Mouse (Mus musculus) embryonic facial prominence, embryonic 15.5 days (tissue): ENCODE data around the gene Cpsf3. TPM values are rescaled to one million over a fixed set of nuclear protein-coding genes. Genes with fewer than 3 reads are reported as not detected.

Experiments
- ATAC-seq: fragments of 200-750 bp; cut with Nextera tagmentation; 2 replicates; pipeline ENCODE4 v1.8.0; 2017; ENCODE audit warnings: low read depth, moderate TSS enrichment; ENCODE audit not compliant: insufficient number of reproducible peaks, low FRiP score, low TSS enrichment
- H3K27ac ChIP-seq: fragments of 300-500 bp; sonication (generic); replicated peaks from 2 replicates; pipeline ENCODE4 v1.5.1; 2015; ENCODE audit warnings: mild to moderate bottlenecking, inconsistent platforms
- H3K27me3 ChIP-seq: fragments of 300-500 bp; sonication (generic); 2 replicates; pipeline ENCODE4 v1.6.1; 2015; ENCODE audit warnings: inconsistent platforms
- H3K36me3 ChIP-seq: fragments of 300-500 bp; sonication (generic); 2 replicates; pipeline ENCODE4 v1.6.1; 2015; ENCODE audit warnings: mild to moderate bottlenecking, inconsistent platforms
- H3K4me1 ChIP-seq: fragments of 300-500 bp; sonication (generic); 2 replicates; pipeline ENCODE4 v1.6.1; 2015; ENCODE audit warnings: inconsistent platforms
- H3K4me2 ChIP-seq: fragments of 300-500 bp; sonication (generic); replicated peaks from 2 replicates; pipeline ENCODE4 v1.6.1; 2015; ENCODE audit warnings: mild to moderate bottlenecking, inconsistent platforms
- H3K4me3 ChIP-seq: fragments of 300-500 bp; sonication (generic); replicated peaks from 2 replicates; pipeline ENCODE4 v1.5.1; 2015; ENCODE audit warnings: mild to moderate bottlenecking, inconsistent platforms
- H3K9ac ChIP-seq: fragments of 300-500 bp; sonication (generic); 2 replicates; pipeline ENCODE4 v1.6.1; 2015; ENCODE audit warnings: inconsistent platforms
- H3K9me3 ChIP-seq: fragments of 300-500 bp; sonication (generic); replicated peaks from 2 replicates; pipeline ENCODE4 v1.6.1; 2016; ENCODE audit warnings: inconsistent platforms
- WGBS: fragments of 180-500 bp; shearing (Covaris S2); methylation state at CpG from one replicate; pipeline ENCODE4 v1.1.7; 2015; 5-methylcytosine and 5-hydroxymethylcytosine counted together
- polyA plus RNA-seq: library from polyadenylated mRNA; unstranded; fragments of >200 nt; fragmentation: Nextera tagmentation; extraction: Ambion mirVana; gene quantifications from 2 replicates; pipeline ENCODE4 v1.2.1, GENCODE M21; 2015

The Cpsf3 gene
- polyA plus RNA-seq, 1 experiment from 2014 or later, result 96.8 TPM

DNA sequence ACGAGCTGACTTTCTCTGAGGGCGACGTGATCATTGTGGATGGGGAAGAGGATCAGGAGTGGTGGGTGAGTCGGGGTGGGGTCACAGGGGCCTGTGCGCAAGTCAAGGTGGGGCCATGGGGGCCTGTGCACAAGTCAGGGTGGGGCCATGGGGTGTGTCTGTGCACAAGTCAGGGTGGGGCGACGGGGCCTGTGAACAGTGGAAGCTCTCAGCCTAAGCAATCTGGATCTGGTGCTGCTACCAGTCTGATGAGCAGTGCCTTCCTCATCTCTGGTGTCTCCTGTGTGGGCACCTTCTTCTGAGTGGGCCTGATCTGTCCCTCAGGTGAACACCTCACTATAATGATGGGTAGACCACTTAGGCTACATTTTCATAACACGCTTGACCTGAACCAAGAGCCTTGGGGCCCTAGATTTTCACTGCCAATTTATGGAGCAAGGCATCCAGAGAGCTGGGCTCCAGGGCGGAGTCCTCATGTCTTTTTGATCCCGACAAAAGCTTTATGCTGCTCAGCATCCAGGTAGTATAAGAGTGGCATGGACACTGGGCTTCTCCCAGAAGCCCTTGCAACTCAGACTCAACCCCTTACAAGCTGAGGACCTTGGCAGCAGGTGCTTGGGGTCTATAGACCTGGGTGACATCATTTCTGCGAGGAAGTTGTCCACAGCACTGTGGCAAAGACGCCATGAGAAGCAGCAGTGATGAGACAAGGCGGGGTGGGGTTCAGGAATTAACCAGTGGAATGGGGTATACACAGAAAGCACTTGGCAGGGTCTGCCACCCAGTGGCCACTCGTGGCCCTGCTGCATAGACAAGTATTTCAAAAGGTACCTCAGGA, 19.0 kb upstream of the Cpsf3 start:
- Histone ChIP-seq H3K9me3 (no peaks in the 10 kb centered on the region), H3K36me3 (peaks cover 48% of the 10 kb centered on the region), H3K4me2 (no peak overlapping the region), H3K4me3 (no peak overlapping the region), H3K27me3 (no peaks in the 10 kb centered on the region), H3K27ac (no peak overlapping the region), H3K4me1 (no peaks in the 10 kb centered on the region), H3K9ac (no peak overlapping the region)
- 76% methylated on average over 14 of the region's 14 CpGs for WGBS
- ATAC-seq, result peak; percentile 77

- H3K4me3 ChIP-seq, result no peak overlapping the region
- H3K27me3 ChIP-seq, result no peaks in the 10 kb centered on the region
- H3K9me3 ChIP-seq, result no peaks in the 10 kb centered on the region
- H3K9ac ChIP-seq, result no peak overlapping the region
- no peak for ATAC-seq
- H3K27ac ChIP-seq, result no peak overlapping the region
- no peak overlapping the region for H3K4me2 ChIP-seq
- peaks cover 54% of the 10 kb centered on the region for H3K36me3 ChIP-seq
- no peaks in the 10 kb centered on the region for H3K4me1 ChIP-seq
- 87% methylated on average over 2 of the region's 2 CpGs for WGBS
Observed at GRCm38 (mm10) chr12:21266784-21267098, 18.4 kb upstream of the Cpsf3 start.

- Histone ChIP-seq H3K9ac (no peak overlapping the region), H3K4me1 (no peaks in the 10 kb centered on the region), H3K4me2 (no peak overlapping the region), H3K27ac (no peak overlapping the region), H3K4me3 (no peak overlapping the region), H3K9me3 (no peaks in the 10 kb centered on the region), H3K27me3 (no peaks in the 10 kb centered on the region), H3K36me3 (peaks cover 58% of the 10 kb centered on the region)
- WGBS, result 85% methylated on average over 8 of the region's 8 CpGs
- ATAC-seq, result no peak
Observed at GRCm38 (mm10) chr12:21268083-21268616, 17.0 kb upstream of the Cpsf3 start.

DNA sequence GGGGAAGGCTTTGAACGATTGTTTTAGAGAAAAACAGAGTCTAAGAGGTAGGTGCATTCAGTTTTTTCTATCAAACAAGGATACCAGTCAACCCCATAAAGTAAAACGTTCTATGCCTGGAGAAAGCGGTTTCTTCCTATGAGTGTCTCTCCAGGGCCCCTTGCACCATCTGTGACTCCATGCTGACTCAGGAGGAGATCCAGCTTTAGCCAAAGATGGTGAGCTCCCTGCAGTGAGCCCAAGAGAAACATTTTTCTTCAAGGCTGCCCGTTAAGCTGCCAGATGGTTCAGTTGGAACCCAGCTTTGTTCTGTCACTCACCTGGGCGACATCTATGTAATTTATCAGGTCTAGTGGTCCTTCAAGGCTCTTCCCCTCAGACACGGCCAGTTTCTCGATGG, 10.7 kb upstream of the Cpsf3 start:
- no peak for ATAC-seq
- peaks cover 32% of the 10 kb centered on the region for H3K36me3 ChIP-seq
- no peaks in the 10 kb centered on the region for H3K9me3 ChIP-seq
- no peak overlapping the region for H3K9ac ChIP-seq
- H3K27me3 ChIP-seq, result no peaks in the 10 kb centered on the region
- no peak overlapping the region for H3K27ac ChIP-seq
- H3K4me2 ChIP-seq, result no peak overlapping the region
- no peak overlapping the region for H3K4me3 ChIP-seq
- 78% methylated on average over 7 of the region's 7 CpGs for WGBS
- no peaks in the 10 kb centered on the region for H3K4me1 ChIP-seq

DNA sequence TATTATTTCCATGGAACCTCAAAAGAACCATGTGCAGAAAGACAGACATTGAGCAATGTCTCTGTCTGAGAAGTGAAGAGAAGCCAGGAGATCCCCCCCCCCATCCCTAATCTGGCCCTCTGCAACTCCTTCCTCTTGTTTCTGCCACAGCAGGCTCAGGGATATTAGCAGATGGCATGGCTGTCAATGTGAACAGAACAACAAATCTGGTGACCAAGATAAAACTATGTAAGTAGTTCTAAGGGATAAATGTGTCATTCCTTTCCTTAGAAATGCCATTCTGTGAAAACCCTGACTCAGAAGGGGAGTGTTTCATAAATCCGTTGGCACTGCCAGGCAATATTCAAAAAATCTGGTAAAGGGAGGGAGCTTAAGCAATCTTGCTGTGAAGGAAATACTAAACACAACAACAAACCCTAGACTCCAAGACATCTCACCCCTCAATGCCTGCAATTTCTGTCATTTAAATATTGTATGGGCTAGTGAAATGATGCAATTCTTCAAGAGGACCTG, 7.8 kb upstream of the Cpsf3 start:
- Histone ChIP-seq H3K27me3 (no peaks in the 10 kb centered on the region), H3K9me3 (no peaks in the 10 kb centered on the region), H3K4me2 (no peak overlapping the region), H3K27ac (no peak overlapping the region), H3K36me3 (peaks cover 7% of the 10 kb centered on the region), H3K4me1 (no peaks in the 10 kb centered on the region), H3K4me3 (no peak overlapping the region), H3K9ac (no peak overlapping the region)
- no peak for ATAC-seq
- WGBS, result 80% methylated on average over 1 of the region's 1 CpGs

DNA sequence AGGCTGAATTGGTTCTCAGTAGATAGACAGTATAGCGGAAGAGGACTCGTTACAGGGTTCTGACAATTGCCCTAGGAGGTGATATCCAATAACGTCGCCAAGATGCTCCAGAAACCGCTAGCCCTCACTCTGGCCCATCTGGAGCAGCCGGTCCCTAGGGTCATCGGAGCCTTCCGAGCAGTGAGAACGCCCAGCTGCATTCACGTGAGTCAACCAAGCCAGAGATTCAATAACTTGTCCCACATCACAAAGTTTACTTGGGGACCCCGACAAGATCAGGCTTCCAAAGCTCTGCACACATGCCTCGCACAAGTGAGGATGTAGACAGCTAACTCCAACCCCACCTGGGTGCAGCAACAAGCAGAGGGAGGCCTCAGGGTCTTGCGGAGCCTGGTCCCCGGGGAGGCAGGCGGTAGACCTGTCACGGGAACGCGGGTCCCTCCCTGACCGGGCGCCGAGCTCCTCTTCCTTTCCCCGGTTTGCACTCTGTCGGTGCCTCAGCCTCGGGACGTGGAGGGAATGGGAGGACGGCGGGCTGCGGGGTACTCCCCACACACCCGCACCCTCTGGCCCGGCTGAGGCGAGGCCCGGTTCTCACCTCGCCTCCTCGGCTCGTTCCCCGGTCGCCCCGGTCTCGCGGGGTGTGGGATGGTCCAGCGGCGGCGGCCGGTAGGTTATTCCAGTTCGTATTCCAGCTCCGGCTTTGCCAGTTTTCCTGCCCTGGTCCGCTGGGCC, 484 bp downstream of the Cpsf3 start:
- WGBS, result under 1% methylated on average over 45 of the region's 47 CpGs
- peaks cover 21% of the 10 kb centered on the region for H3K4me1 ChIP-seq
- no peaks in the 10 kb centered on the region for H3K9me3 ChIP-seq
- H3K9ac ChIP-seq, result peak overlapping the region; percentile 72
- peak overlapping the region; percentile 89 for H3K4me3 ChIP-seq
- peak overlapping the region; percentile 84 for H3K4me2 ChIP-seq
- no peaks in the 10 kb centered on the region for H3K27me3 ChIP-seq
- ATAC-seq, result peak; percentile 82; the same call in 1 of the 2 replicates
- H3K36me3 ChIP-seq, result peaks cover under 1% of the 10 kb centered on the region; the same call in 1 of the 2 replicates
- H3K27ac ChIP-seq, result peak overlapping the region; percentile 85

DNA sequence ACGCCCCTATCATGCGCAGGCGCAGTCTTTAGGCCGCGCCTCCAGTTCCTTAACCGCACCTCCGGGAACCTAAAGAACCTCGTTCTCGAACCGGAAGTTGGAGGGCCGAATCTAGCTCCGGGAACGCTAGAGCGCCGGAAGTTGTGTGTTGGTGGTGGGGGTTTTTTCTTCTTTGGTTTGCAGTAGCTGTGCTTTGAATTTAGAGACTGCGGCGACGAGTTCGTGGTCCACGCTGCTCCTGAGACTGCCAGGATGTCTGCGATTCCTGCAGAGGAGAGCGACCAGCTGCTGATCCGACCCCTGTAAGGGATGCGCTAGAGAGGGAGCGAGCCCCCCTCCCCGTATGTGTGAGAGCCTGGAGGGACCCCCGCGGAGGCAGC, 1.0 kb downstream of the Cpsf3 start, which contains the start of gene Itgb1bp1:
Gene Itgb1bp1, minus strand, starts transcription at position 42 of the 380 bp plus-strand sequence.
- ATAC-seq, result peak; percentile 96
- Histone ChIP-seq H3K27ac (peak within 1 kb of the TSS; percentile 95), H3K4me1 (peaks cover 21% of the 10 kb centered on the region), H3K36me3 (peaks cover 6% of the 10 kb centered on the region), H3K9ac (peak within 1 kb of the TSS; percentile 90), H3K9me3 (no peaks in the 10 kb centered on the region), H3K27me3 (no peaks in the 10 kb centered on the region), H3K4me3 (peak within 1 kb of the TSS; percentile 89), H3K4me2 (peak within 1 kb of the TSS; percentile 84)
- 0% methylated on average over 28 of the region's 28 CpGs for WGBS

DNA sequence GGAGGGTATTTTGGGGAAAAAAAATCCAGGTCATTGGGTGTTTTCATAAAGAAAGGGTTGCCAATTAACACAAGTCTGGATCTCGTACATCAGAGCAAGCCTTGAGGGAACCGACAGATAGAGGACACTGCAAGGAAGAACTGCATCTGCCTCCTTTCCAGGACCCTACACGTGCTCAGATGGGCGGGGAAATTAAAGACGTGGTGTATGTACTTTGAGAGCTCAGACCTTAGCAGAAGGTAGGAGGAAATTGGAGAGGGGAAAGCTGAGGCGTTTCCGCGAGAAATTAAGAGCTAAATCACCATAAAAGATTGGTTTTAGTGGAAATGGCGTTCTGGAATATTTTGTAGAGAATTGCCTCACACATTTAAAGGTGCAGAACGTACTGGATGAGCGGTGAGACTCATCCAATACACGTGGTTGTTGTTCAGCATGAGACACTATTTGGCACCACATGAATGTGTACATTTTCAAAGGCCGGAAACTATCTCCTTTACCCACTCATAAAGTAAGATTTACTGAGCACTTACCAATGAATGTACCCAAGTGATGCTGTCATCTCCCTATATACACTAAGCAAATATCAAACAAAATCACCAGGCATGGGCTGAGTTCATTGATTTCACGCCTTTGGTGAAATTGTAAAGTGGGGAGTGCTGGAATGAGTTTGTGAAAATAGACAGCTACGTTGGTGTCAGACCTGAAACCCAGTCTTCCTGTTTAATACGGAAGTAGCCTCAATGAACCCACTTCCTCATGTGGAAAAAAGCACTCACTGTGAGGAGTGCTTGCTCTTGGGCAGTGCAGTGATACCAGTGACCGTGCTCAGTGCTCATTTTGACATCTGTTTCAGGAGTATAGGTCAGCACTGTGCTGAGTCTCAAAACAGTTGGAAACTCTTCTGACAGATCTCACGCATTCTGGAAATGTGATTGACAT, 1.8 kb downstream of the Cpsf3 start:
- Histone ChIP-seq H3K9me3 (no peaks in the 10 kb centered on the region), H3K4me3 (peak overlapping the region; percentile 89), H3K27me3 (no peaks in the 10 kb centered on the region), H3K4me2 (peak overlapping the region; percentile 84), H3K4me1 (peaks cover 21% of the 10 kb centered on the region), H3K9ac (peak overlapping the region; percentile 90), H3K27ac (peak overlapping the region; percentile 95), H3K36me3 (peaks cover 12% of the 10 kb centered on the region)
- WGBS, result 29% methylated on average over 18 of the region's 18 CpGs
- no peak for ATAC-seq

- no peak overlapping the region for H3K4me2 ChIP-seq
- no peaks in the 10 kb centered on the region for H3K27me3 ChIP-seq
- H3K4me3 ChIP-seq, result no peak overlapping the region
- H3K36me3 ChIP-seq, result peaks cover 31% of the 10 kb centered on the region
- no peak overlapping the region for H3K27ac ChIP-seq
- peaks cover 21% of the 10 kb centered on the region for H3K4me1 ChIP-seq
- ATAC-seq, result no peak
- H3K9me3 ChIP-seq, result no peaks in the 10 kb centered on the region
- 91% methylated on average over 3 of the region's 3 CpGs for WGBS
- H3K9ac ChIP-seq, result no peak overlapping the region
Observed at GRCm38 (mm10) chr12:21288716-21289395, 3.7 kb downstream of the Cpsf3 start.

GRCm38 (mm10) chr12:21289651-21290050, 4.5 kb downstream of the Cpsf3 start:
- H3K4me3 ChIP-seq, result no peak overlapping the region
- no peaks in the 10 kb centered on the region for H3K27me3 ChIP-seq
- 77% methylated on average over 6 of the region's 6 CpGs for WGBS
- ATAC-seq, result no peak
- H3K9ac ChIP-seq, result no peak overlapping the region
- H3K36me3 ChIP-seq, result peaks cover 39% of the 10 kb centered on the region
- no peaks in the 10 kb centered on the region for H3K9me3 ChIP-seq
- no peak overlapping the region for H3K27ac ChIP-seq
- H3K4me2 ChIP-seq, result no peak overlapping the region
- peaks cover 21% of the 10 kb centered on the region for H3K4me1 ChIP-seq
